Mouse (Mus musculus) cortical plate, adult 2 months (tissue): ENCODE results near the gene Pdpk1.

ENCODE experiments used
- CTCF ChIP-seq: fragments of 200-500 bp; IDR thresholded peaks from 2 replicates; pipeline ENCODE4 v1.5.1; 2011; ENCODE audit warnings: mild to moderate bottlenecking, control low read depth, low read length; ENCODE audit not compliant: insufficient read depth; ENCODE audit errors: extremely low read depth
- POLR2A ChIP-seq: fragments of 200-500 bp; IDR thresholded peaks from 2 replicates; pipeline ENCODE4 v1.6.1; 2011; ENCODE audit warnings: mild to moderate bottlenecking, low read length, control low read depth; ENCODE audit not compliant: insufficient read depth; ENCODE audit errors: extremely low read depth

DNA sequence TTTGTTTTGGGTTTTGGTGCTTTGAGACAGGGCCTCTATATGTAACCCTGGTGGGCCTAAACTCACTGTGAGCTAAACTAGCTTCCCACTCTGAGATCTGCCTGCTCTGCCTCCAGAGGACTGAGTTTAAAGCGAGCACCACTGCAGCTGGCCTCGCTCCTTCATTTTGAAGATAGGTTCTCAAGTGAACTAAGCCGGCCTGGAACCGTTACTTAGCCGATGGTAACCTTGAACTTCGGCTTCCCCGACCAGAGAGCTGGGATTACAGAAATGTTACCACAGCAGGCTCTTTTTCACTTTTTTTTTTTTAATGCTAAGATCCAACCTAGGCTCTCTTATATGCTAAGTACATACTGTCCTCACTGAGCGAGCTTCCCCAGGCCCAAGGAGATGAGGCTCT is 42.5 kb upstream of the Pdpk1 start:
- TF ChIP-seq CTCF = no peak
- TF ChIP-seq POLR2A = no peak
